Mouse (Mus musculus) embryonic facial prominence, embryonic 11.5 days (tissue): Measurements from ENCODE around the gene Rhox2b. TPM values are rescaled to one million over a fixed set of nuclear protein-coding genes. Genes with fewer than 3 reads are reported as not detected.
"Not testable (repeated sequence)": the region's sequence is repeated elsewhere in the genome, so short reads cannot be mapped to it uniquely, and the experiment has no call there.

ENCODE experiments used
- ATAC-seq: fragments of 200-750 bp; cut with Nextera tagmentation; replicated peaks from 2 replicates; pipeline ENCODE4 v1.8.0; 2017; ENCODE audit warnings: low read depth; ENCODE audit not compliant: insufficient number of reproducible peaks, low FRiP score, low TSS enrichment
- DNase-seq: peaks from one replicate; pipeline ENCODE4 v3.0.0-alpha.2; 2015; ENCODE audit warnings: low spot score
- H3K27ac ChIP-seq: fragments of 300-500 bp; sonication (generic); replicated peaks from 2 replicates; pipeline ENCODE4 v1.5.1; 2014; ENCODE audit warnings: mild to moderate bottlenecking, low read depth, low read length, control low read depth
- H3K27me3 ChIP-seq: fragments of 300-500 bp; sonication (generic); 2 replicates; pipeline ENCODE4 v1.6.1; 2014; ENCODE audit warnings: mild to moderate bottlenecking, low read length, moderate library complexity, mixed read lengths; ENCODE audit not compliant: control insufficient read depth, insufficient read depth
- H3K36me3 ChIP-seq: fragments of 300-500 bp; sonication (generic); replicated peaks from 2 replicates; pipeline ENCODE4 v1.6.1; 2014; ENCODE audit warnings: low read depth, mild to moderate bottlenecking, low read length, moderate library complexity, mixed read lengths; ENCODE audit not compliant: control insufficient read depth, insufficient read depth
- H3K4me1 ChIP-seq: fragments of 300-500 bp; sonication (generic); 2 replicates; pipeline ENCODE4 v1.6.1; 2014; ENCODE audit warnings: low read length, mixed read lengths; ENCODE audit not compliant: control insufficient read depth, insufficient read depth
- H3K4me2 ChIP-seq: fragments of 300-500 bp; sonication (generic); 2 replicates; pipeline ENCODE4 v1.6.1; 2014; ENCODE audit warnings: low read depth, mild to moderate bottlenecking, control low read depth, low read length, moderate library complexity
- H3K4me3 ChIP-seq: fragments of 300-500 bp; sonication (generic); 2 replicates; pipeline ENCODE4 v1.5.1; 2014; ENCODE audit warnings: low read depth, low read length, control low read depth
- H3K9ac ChIP-seq: fragments of 300-500 bp; sonication (generic); replicated peaks from 2 replicates; pipeline ENCODE4 v1.6.1; 2014; ENCODE audit warnings: mild to moderate bottlenecking, control low read depth, low read length
- H3K9me3 ChIP-seq: fragments of 300-500 bp; sonication (generic); replicated peaks from 2 replicates; pipeline ENCODE4 v1.6.1; 2016; ENCODE audit warnings: mild to moderate bottlenecking, low read length, inconsistent platforms, mixed read lengths; ENCODE audit not compliant: control insufficient read depth
- WGBS: fragments of 180-500 bp; shearing (Covaris S2); extraction: QIAGEN DNeasy Blood & Tissue Kit; methylation state at CpG from one replicate; pipeline ENCODE4 v1.1.7; 2014; 5-methylcytosine and 5-hydroxymethylcytosine counted together
- polyA plus RNA-seq: library from polyadenylated mRNA; unstranded; fragments of >200 nt; fragmentation: Nextera tagmentation; extraction: Ambion mirVana; gene quantifications from 2 replicates; pipeline ENCODE4 v1.2.1, GENCODE M21; 2014

Gene Rhox2b
- not detected in 2 replicates for polyA plus RNA-seq

GRCm38 (mm10) chrX:37411767-37412166, at the start of gene Rhox2b:
Rhox2b (plus strand) TSS chrX:37412067.
- not testable (repeated sequence) for H3K4me2 ChIP-seq, ATAC-seq, H3K27ac ChIP-seq, DNase-seq, H3K4me1 ChIP-seq, H3K27me3 ChIP-seq, H3K9me3 ChIP-seq, H3K9ac ChIP-seq, H3K4me3 ChIP-seq, H3K36me3 ChIP-seq
- no CpG with 5 or more reads among the region's 9 CpGs for WGBS

- H3K9me3 ChIP-seq, H3K4me2 ChIP-seq, H3K9ac ChIP-seq, H3K4me1 ChIP-seq, H3K36me3 ChIP-seq, H3K4me3 ChIP-seq, ATAC-seq, H3K27me3 ChIP-seq, DNase-seq, H3K27ac ChIP-seq: not testable (repeated sequence)
- no CpG with 5 or more reads among the region's 1 CpGs for WGBS
Measured at GRCm38 (mm10) chrX:37379728-37380127, 32.1 kb upstream of the Rhox2b start, which contains the start of gene Rhox3a2. Rhox3a2 (plus strand) TSS chrX:37380028.

GRCm38 (mm10) chrX:37390548-37390947, 21.3 kb upstream of the Rhox2b start, which contains the start of gene Rhox4a2:
Rhox4a2 (plus strand) TSS chrX:37390848.
- not testable (repeated sequence) for H3K9me3 ChIP-seq, H3K4me3 ChIP-seq, DNase-seq, H3K27me3 ChIP-seq, H3K36me3 ChIP-seq, ATAC-seq, H3K4me2 ChIP-seq, H3K9ac ChIP-seq, H3K4me1 ChIP-seq, H3K27ac ChIP-seq
- 97% methylated on average over 8 of the region's 16 CpGs for WGBS

- H3K27me3 ChIP-seq, H3K9me3 ChIP-seq, DNase-seq, H3K4me3 ChIP-seq, H3K9ac ChIP-seq, H3K36me3 ChIP-seq, ATAC-seq, H3K27ac ChIP-seq, H3K4me2 ChIP-seq, H3K4me1 ChIP-seq: not testable (repeated sequence)
- WGBS: 90% methylated on average over 14 of the region's 15 CpGs
Measured at GRCm38 (mm10) chrX:37432194-37432593, 20.3 kb downstream of the Rhox2b start, which contains the start of gene Rhox4b. Rhox4b (plus strand) TSS chrX:37432494.

GRCm38 (mm10) chrX:37453380-37453779, 41.5 kb downstream of the Rhox2b start, which contains the start of gene Rhox2c:
Rhox2c (plus strand) TSS chrX:37453680.
- H3K4me2 ChIP-seq, H3K4me3 ChIP-seq, H3K27ac ChIP-seq, H3K9ac ChIP-seq, H3K27me3 ChIP-seq, H3K36me3 ChIP-seq, H3K9me3 ChIP-seq, DNase-seq, ATAC-seq, H3K4me1 ChIP-seq: not testable (repeated sequence)
- 92% methylated on average over 7 of the region's 10 CpGs for WGBS

- not testable (repeated sequence) for H3K4me2 ChIP-seq, H3K9me3 ChIP-seq, H3K4me1 ChIP-seq, H3K27me3 ChIP-seq, H3K36me3 ChIP-seq, DNase-seq, H3K9ac ChIP-seq, H3K27ac ChIP-seq, ATAC-seq, H3K4me3 ChIP-seq
- WGBS: 85% methylated on average over 3 of the region's 4 CpGs
Measured at GRCm38 (mm10) chrX:37458285-37458684, 46.4 kb downstream of the Rhox2b start, which contains the start of gene Rhox3c. Rhox3c (plus strand) TSS chrX:37458585.

Other genes with a start within 250 kb of the Rhox2b start
- not detected in 2 replicates for gene Akap14, start 243.2 kb upstream of the Rhox2b start, polyA plus RNA-seq
- gene Ndufa1, start 220.9 kb upstream of the Rhox2b start, polyA plus RNA-seq: 375 and 434 TPM in 2 replicates
- gene Rnf113a1, start 220.8 kb upstream of the Rhox2b start, polyA plus RNA-seq: 15.6 and 16.6 TPM in 2 replicates
- gene Gm9, start 201.0 kb upstream of the Rhox2b start, polyA plus RNA-seq: not detected in 2 replicates
- not detected in 2 replicates for gene Rhox1, start 189.8 kb upstream of the Rhox2b start, polyA plus RNA-seq
- not detected in 2 replicates for gene Rhox2a, start 167.1 kb upstream of the Rhox2b start, polyA plus RNA-seq
- not detected in 2 replicates for gene Rhox3a, start 162.1 kb upstream of the Rhox2b start, polyA plus RNA-seq
- not detected in 2 replicates for gene Rhox4a, start 146.7 kb upstream of the Rhox2b start, polyA plus RNA-seq
- not detected in 2 replicates for gene Rhox3a2, start 32.0 kb upstream of the Rhox2b start, polyA plus RNA-seq
- 1.4 and 2.2 TPM in 2 replicates for gene Rhox4a2, start 21.2 kb upstream of the Rhox2b start, polyA plus RNA-seq
- gene Rhox4b, start 20.4 kb downstream of the Rhox2b start, polyA plus RNA-seq: 0.85 and 0.86 TPM in 2 replicates
- gene Rhox2c, start 41.6 kb downstream of the Rhox2b start, polyA plus RNA-seq: 1.00 and 1.2 TPM in 2 replicates
- gene Rhox3c, start 46.5 kb downstream of the Rhox2b start, polyA plus RNA-seq: not detected in 2 replicates
- not detected in 2 replicates for gene Rhox4c, start 68.3 kb downstream of the Rhox2b start, polyA plus RNA-seq
- 0.43 TPM in 1 of 2 replicates, not detected in the other for gene Rhox2d, start 81.4 kb downstream of the Rhox2b start, polyA plus RNA-seq
- not detected in 2 replicates for gene Rhox4d, start 102.3 kb downstream of the Rhox2b start, polyA plus RNA-seq
- gene Rhox2e, start 118.4 kb downstream of the Rhox2b start, polyA plus RNA-seq: not detected in 2 replicates
- gene Rhox3e, start 130.0 kb downstream of the Rhox2b start, polyA plus RNA-seq: not detected in 2 replicates
- 0.24 TPM in 1 of 2 replicates, not detected in the other for gene Rhox4e, start 145.3 kb downstream of the Rhox2b start, polyA plus RNA-seq
- 0.38 and 0.98 TPM in 2 replicates for gene Rhox2f, start 159.3 kb downstream of the Rhox2b start, polyA plus RNA-seq
- gene Rhox3f, start 168.9 kb downstream of the Rhox2b start, polyA plus RNA-seq: not detected in 2 replicates
- not detected in 2 replicates for gene Rhox4f, start 195.6 kb downstream of the Rhox2b start, polyA plus RNA-seq
- not detected in 2 replicates for gene Rhox3g, start 216.5 kb downstream of the Rhox2b start, polyA plus RNA-seq
- gene Rhox2g, start 231.4 kb downstream of the Rhox2b start, polyA plus RNA-seq: not detected in 2 replicates
- not detected in 2 replicates for gene Rhox4g, start 239.3 kb downstream of the Rhox2b start, polyA plus RNA-seq